Mouse (Mus musculus) thymus, postnatal 25 days (tissue): ENCODE data around the gene Ttc39b.
A peak's percentile ranks its signal among the peaks of the same experiment; 100 is the strongest.

ENCODE experiments used
- DNase-seq: peaks from one replicate; pipeline ENCODE4 v3.0.0; 2022

The Ttc39b gene

GRCm38 (mm10) chr4:83225633-83226360 is 98.3 kb downstream of the Ttc39b start:
- DNase-seq, result no peak

GRCm38 (mm10) chr4:83224242-83224641 is 99.8 kb downstream of the Ttc39b start:
- DNase-seq, result no peak

GRCm38 (mm10) chr4:83223197-83223596 is 100.9 kb downstream of the Ttc39b start:
- DNase-seq, result no peak

- DNase-seq, result no peak
Measured at GRCm38 (mm10) chr4:83220761-83221557, 103.1 kb downstream of the Ttc39b start.

- no peak for DNase-seq
Measured at GRCm38 (mm10) chr4:83219253-83219652, 104.8 kb downstream of the Ttc39b start.

GRCm38 (mm10) chr4:83217128-83217527 is 106.9 kb downstream of the Ttc39b start:
- no peak for DNase-seq

- no peak for DNase-seq
Measured at GRCm38 (mm10) chr4:83216381-83216780, 107.7 kb downstream of the Ttc39b start.

GRCm38 (mm10) chr4:83215776-83216175 is 108.3 kb downstream of the Ttc39b start:
- no peak for DNase-seq

- no peak for DNase-seq
Measured at GRCm38 (mm10) chr4:83214822-83215558, 109.1 kb downstream of the Ttc39b start.

GRCm38 (mm10) chr4:83213752-83214151 is 110.3 kb downstream of the Ttc39b start:
- DNase-seq, result no peak

- no peak for DNase-seq
Measured at GRCm38 (mm10) chr4:83211709-83212108, 112.3 kb downstream of the Ttc39b start.

- no peak for DNase-seq
Measured at GRCm38 (mm10) chr4:83210437-83210836, 113.6 kb downstream of the Ttc39b start.

- DNase-seq, result no peak
Measured at GRCm38 (mm10) chr4:83206803-83207586, 117.1 kb downstream of the Ttc39b start.

GRCm38 (mm10) chr4:83206416-83206802 is 117.6 kb downstream of the Ttc39b start:
- no peak for DNase-seq

GRCm38 (mm10) chr4:83199391-83199790 is 124.7 kb downstream of the Ttc39b start:
- DNase-seq, result no peak

GRCm38 (mm10) chr4:83198123-83198522 is 125.9 kb downstream of the Ttc39b start:
- DNase-seq, result no peak

- DNase-seq, result no peak
Measured at GRCm38 (mm10) chr4:83189736-83190135, 134.3 kb downstream of the Ttc39b start.

- DNase-seq, result no peak
Measured at GRCm38 (mm10) chr4:83187324-83187723, 136.7 kb downstream of the Ttc39b start.

- DNase-seq, result no peak
Measured at GRCm38 (mm10) chr4:83186448-83186847, 137.6 kb downstream of the Ttc39b start.

GRCm38 (mm10) chr4:83183288-83183930 is 140.6 kb downstream of the Ttc39b start:
- DNase-seq, result peak; percentile 2

GRCm38 (mm10) chr4:83182178-83183068 is 141.6 kb downstream of the Ttc39b start:
- DNase-seq, result no peak
